Mouse (Mus musculus) forebrain, embryonic 15.5 days (tissue): ENCODE results near the gene Zmynd19. TPM values are rescaled to one million over a fixed set of nuclear protein-coding genes. Genes with fewer than 3 reads are reported as not detected.
"Not testable (repeated sequence)": the region's sequence is repeated elsewhere in the genome, so short reads cannot be mapped to it uniquely, and the experiment has no call there.

Experiments used
- ATAC-seq: fragments of 200-750 bp; cut with Nextera tagmentation; replicated peaks from 2 replicates; pipeline ENCODE4 v1.8.0; 2017; ENCODE audit warnings: mild to moderate bottlenecking, moderate TSS enrichment, moderate library complexity
- H3K27ac ChIP-seq: fragments of 300-500 bp; sonication (generic); replicated peaks from 2 replicates; pipeline ENCODE4 v1.5.1; 2015; ENCODE audit warnings: mild to moderate bottlenecking, inconsistent platforms
- H3K27me3 ChIP-seq: fragments of 300-500 bp; sonication (generic); 2 replicates; pipeline ENCODE4 v1.6.1; 2015; ENCODE audit warnings: inconsistent platforms
- H3K36me3 ChIP-seq: fragments of 300-500 bp; sonication (generic); 2 replicates; pipeline ENCODE4 v1.6.1; 2015; ENCODE audit warnings: mild to moderate bottlenecking, inconsistent platforms
- H3K4me1 ChIP-seq: fragments of 300-500 bp; sonication (generic); 2 replicates; pipeline ENCODE4 v1.6.1; 2015; ENCODE audit warnings: inconsistent platforms
- H3K4me2 ChIP-seq: fragments of 300-500 bp; sonication (generic); replicated peaks from 2 replicates; pipeline ENCODE4 v1.6.1; 2015; ENCODE audit warnings: mild to moderate bottlenecking, inconsistent platforms
- H3K4me3 ChIP-seq: fragments of 300-500 bp; sonication (generic); 2 replicates; pipeline ENCODE4 v1.5.1; 2015; ENCODE audit warnings: mild to moderate bottlenecking, inconsistent platforms
- H3K9ac ChIP-seq: fragments of 300-500 bp; sonication (generic); replicated peaks from 2 replicates; pipeline ENCODE4 v1.6.1; 2015; ENCODE audit warnings: mild to moderate bottlenecking, inconsistent platforms
- H3K9me3 ChIP-seq: fragments of 300-500 bp; sonication (generic); 2 replicates; pipeline ENCODE4 v1.6.1; 2016; ENCODE audit warnings: inconsistent platforms
- WGBS: fragments of 180-500 bp; shearing (Covaris S2); methylation state at CpG from one replicate; pipeline ENCODE4 v1.1.7; 2015; ENCODE audit warnings: mixed read lengths; 5-methylcytosine and 5-hydroxymethylcytosine counted together
- polyA plus RNA-seq: library from polyadenylated mRNA; unstranded; fragments of >200 nt; fragmentation: Nextera tagmentation; extraction: Ambion mirVana; gene quantifications from 2 replicates; pipeline ENCODE4 v1.2.1, GENCODE M21; 2015

Gene Zmynd19
- polyA plus RNA-seq, 1 experiment from 2014 or later, result 22.6 TPM

- H3K27me3 ChIP-seq, result no peaks in the 10 kb centered on the region
- no peaks in the 10 kb centered on the region for H3K9me3 ChIP-seq
- no peak overlapping the region for H3K27ac ChIP-seq
- H3K4me2 ChIP-seq, result no peak overlapping the region
- no peak overlapping the region for H3K9ac ChIP-seq
- peaks cover 18% of the 10 kb centered on the region for H3K4me1 ChIP-seq
- no peak overlapping the region for H3K4me3 ChIP-seq
- peaks cover 57% of the 10 kb centered on the region for H3K36me3 ChIP-seq
- 91% methylated on average over 4 of the region's 4 CpGs for WGBS
- no peak for ATAC-seq
Observed at GRCm38 (mm10) chr2:24952537-24953055, 3.0 kb downstream of the Zmynd19 start.

- no peaks in the 10 kb centered on the region for H3K27me3 ChIP-seq
- ATAC-seq, result no peak
- no peak overlapping the region for H3K4me3 ChIP-seq
- H3K9ac ChIP-seq, result no peak overlapping the region
- H3K4me1 ChIP-seq, result peaks cover 12% of the 10 kb centered on the region
- no peak overlapping the region for H3K4me2 ChIP-seq
- H3K27ac ChIP-seq, result no peak overlapping the region
- 35% methylated on average over 3 of the region's 3 CpGs for WGBS
- peaks cover 60% of the 10 kb centered on the region for H3K36me3 ChIP-seq
- no peaks in the 10 kb centered on the region for H3K9me3 ChIP-seq
Observed at GRCm38 (mm10) chr2:24960910-24961309, 11.3 kb downstream of the Zmynd19 start.

DNA sequence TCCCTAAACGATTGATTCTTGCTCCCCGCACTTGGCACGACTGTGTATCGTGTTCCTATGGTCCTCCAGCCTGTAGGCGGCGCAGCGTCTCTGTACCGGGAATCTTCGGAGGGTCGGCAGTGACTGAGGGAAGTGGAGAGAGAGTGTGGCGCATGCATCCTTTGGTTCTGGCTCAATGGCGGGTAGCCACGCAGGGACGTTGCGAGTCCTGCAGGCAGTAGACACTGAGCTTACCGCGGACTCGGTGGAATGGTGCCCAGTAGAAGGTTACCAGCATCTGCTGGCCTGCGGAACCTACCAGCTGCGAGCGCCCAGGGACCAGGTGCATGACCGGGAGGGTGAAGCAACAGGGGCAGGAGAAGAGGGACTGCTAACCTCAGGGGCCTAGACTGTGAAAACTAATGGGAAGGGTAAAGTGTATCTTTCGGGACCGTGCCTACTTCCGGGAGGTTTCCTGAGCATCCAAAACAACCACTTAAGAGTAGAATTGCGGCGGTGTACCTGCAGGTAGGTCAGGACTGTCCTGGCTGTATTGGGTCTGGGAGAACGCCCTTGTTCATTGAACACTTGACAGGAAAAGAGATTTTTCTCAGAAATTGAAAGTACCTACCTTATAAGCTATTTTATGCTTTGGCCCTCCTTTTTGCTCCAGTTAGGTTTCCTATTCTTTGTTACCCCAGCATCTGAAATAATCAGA, 12.9 kb downstream of the Zmynd19 start, which contains the start of gene Dph7:
Gene Dph7 (plus strand): TSS at position 97 of the 697 bp plus-strand sequence.
- H3K4me3 ChIP-seq, result peak within 1 kb of the TSS; percentile 89
- peak within 1 kb of the TSS; percentile 66 for H3K4me2 ChIP-seq
- peak; percentile 91 for ATAC-seq
- H3K9ac ChIP-seq, result peak within 1 kb of the TSS; percentile 91
- peak within 1 kb of the TSS; percentile 70 for H3K27ac ChIP-seq
- WGBS, result under 1% methylated on average over 28 of the region's 28 CpGs
- H3K27me3 ChIP-seq, result no peaks in the 10 kb centered on the region
- H3K4me1 ChIP-seq, result peaks cover 12% of the 10 kb centered on the region
- peaks cover 51% of the 10 kb centered on the region for H3K36me3 ChIP-seq
- no peaks in the 10 kb centered on the region for H3K9me3 ChIP-seq

DNA sequence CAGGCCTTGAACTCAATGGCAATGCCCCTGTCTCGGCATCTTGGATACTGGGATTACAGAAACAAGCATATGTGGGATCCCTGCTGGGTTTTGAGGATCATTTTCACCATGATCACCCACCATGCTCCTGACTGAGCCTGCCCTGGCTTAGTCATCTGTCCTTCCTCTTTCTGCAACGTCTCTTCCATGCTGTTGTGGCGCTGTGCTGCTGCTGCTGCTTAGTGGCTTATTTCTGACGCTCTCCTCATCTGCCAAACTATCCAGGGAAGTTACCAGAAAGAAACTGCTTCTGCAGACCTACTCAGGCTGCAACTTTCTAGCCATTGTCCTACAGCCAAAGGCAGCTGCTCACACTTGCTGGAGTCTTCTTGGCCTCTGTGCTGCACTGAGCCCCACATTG, 20.8 kb downstream of the Zmynd19 start:
- Histone ChIP-seq H3K9ac (no peak overlapping the region), H3K9me3 (no peaks in the 10 kb centered on the region), H3K4me2 (no peak overlapping the region), H3K4me1 (peaks cover 16% of the 10 kb centered on the region), H3K36me3 (peaks cover 63% of the 10 kb centered on the region), H3K27me3 (no peaks in the 10 kb centered on the region), H3K4me3 (no peak overlapping the region), H3K27ac (no peak overlapping the region)
- ATAC-seq, result no peak
- 85% methylated on average over 4 of the region's 4 CpGs for WGBS

GRCm38 (mm10) chr2:24974452-24974851, 24.9 kb downstream of the Zmynd19 start:
- WGBS, result under 1% methylated on average over 17 of the region's 17 CpGs
- peak overlapping the region; percentile 81 for H3K4me3 ChIP-seq
- peaks cover 24% of the 10 kb centered on the region for H3K4me1 ChIP-seq
- 0 out of 2 replicates have a peak, but pooled peaks have one; percentile 0 for ATAC-seq
- H3K27me3 ChIP-seq, H3K9me3 ChIP-seq: not testable (repeated sequence)
- H3K4me2 ChIP-seq, result peak overlapping the region; percentile 99
- H3K27ac ChIP-seq, result peak overlapping the region; percentile 95
- peaks cover 36% of the 10 kb centered on the region for H3K36me3 ChIP-seq
- H3K9ac ChIP-seq, result peak overlapping the region; percentile 77

DNA sequence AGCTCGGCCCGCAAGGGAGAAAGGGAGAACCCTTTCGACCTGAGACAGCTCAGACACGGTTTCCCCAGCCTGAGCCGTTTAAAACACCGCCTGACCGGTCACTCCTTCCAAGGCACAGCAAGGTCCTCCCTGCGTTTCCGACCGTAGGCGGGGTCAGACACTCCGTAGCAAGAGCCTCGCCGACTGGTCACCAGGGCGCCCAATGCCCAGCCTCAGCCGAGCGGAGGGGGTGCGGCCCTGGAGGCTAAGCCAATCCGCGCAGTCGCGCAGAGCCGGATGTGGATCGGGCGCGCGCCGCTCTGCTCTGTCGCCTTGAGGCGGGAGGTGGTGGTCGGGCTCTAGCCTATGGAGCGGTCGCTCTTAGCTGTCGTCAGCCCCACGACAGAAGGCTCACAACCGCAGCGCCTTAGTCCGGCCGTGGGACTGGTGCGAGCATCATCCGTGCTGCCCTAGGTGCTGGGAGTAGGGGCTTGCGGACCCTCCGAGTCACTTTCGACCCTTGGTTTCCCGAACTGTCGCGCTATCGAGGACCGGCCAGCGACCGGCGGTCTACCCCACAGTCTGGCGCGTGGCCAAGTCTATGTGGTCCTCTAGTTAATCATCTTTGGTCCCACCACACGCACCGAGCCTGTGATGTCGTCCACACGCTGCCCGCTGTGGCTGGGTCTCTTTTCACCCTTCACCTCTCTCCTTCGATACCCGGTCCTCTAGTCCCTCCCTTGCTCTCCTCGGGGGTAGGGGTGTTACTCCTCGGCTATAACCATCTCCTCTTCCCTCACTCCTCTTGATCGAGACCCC, 25.5 kb downstream of the Zmynd19 start, which contains the start of gene Mrpl41:
Gene Mrpl41 (minus strand): TSS at position 193 of the 798 bp plus-strand sequence.
- H3K36me3 ChIP-seq, result peaks cover 30% of the 10 kb centered on the region
- ATAC-seq, result peak; percentile 100
- under 1% methylated on average over 64 of the region's 64 CpGs for WGBS
- H3K27ac ChIP-seq, result peak within 1 kb of the TSS; percentile 95
- peaks cover 24% of the 10 kb centered on the region for H3K4me1 ChIP-seq
- peak within 1 kb of the TSS; percentile 81 for H3K4me3 ChIP-seq
- peak within 1 kb of the TSS; percentile 82 for H3K9ac ChIP-seq
- peak within 1 kb of the TSS; percentile 99 for H3K4me2 ChIP-seq
- no peaks in the 10 kb centered on the region for H3K27me3 ChIP-seq
- H3K9me3 ChIP-seq, result no peaks in the 10 kb centered on the region

DNA sequence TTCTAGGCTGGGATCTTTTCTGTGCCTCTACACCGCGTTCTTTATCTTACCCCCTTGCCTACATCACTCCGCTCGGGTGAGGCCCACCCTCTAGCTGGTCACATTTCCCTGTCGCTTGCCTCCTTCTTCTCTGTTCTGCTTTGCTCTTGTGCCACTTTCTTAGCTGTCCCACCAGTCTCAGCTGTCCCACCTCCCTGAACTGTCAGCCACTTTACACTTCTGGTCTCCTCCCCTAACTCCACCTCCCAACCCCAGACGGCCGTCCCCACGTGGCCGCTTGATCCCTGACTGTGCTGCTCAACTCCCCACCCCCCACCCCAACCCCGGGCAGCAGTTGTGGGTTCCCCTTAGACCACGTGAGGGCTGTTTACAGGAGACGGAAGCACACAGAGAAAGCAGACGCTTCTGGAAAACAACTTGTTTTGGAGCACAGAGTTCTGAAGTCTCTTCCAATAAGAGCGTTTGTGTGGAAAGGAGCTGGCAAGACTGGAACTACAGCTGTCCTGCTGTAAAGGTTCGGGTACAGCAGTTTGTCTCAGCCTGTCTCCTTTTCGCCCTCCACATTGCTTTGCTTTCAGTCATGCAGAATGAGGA, 26.2 kb downstream of the Zmynd19 start, which contains the start of gene Pnpla7:
Gene Pnpla7 (plus strand): TSS at position 330 of the 594 bp plus-strand sequence.
- Histone ChIP-seq H3K9ac (peak within 1 kb of the TSS; percentile 82), H3K4me3 (peak within 1 kb of the TSS; percentile 81), H3K9me3 (no peaks in the 10 kb centered on the region), H3K27ac (peak within 1 kb of the TSS; percentile 95), H3K27me3 (no peaks in the 10 kb centered on the region), H3K36me3 (peaks cover 24% of the 10 kb centered on the region), H3K4me1 (peaks cover 24% of the 10 kb centered on the region), H3K4me2 (peak within 1 kb of the TSS; percentile 99)
- 1% methylated on average over 16 of the region's 16 CpGs for WGBS
- ATAC-seq, result no peak; the same call in 1 of the 2 replicates

DNA sequence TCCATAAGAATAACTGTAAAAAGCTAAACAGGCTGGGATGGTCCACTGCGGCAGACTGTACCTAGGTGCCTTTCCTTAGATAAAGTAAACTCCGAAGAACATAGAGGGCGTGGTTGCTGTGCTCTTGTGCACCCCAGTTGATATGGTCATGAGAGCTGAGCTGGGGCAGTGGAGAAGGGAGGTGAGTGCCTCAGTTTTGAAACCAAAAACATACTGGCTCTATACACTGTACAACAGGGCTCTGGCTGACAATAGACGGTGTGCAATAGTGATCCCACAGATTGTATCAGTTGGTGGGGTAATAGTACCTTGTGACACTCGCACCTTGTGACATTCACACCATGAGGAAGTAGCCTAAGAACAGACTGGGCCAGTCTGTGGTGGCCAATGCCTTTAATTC, 27.4 kb downstream of the Zmynd19 start:
- Histone ChIP-seq H3K9me3 (no peaks in the 10 kb centered on the region), H3K27me3 (no peaks in the 10 kb centered on the region), H3K9ac (no peak overlapping the region), H3K36me3 (peaks cover 13% of the 10 kb centered on the region), H3K4me2 (no peak overlapping the region), H3K27ac (no peak overlapping the region), H3K4me1 (peaks cover 24% of the 10 kb centered on the region), H3K4me3 (no peak overlapping the region)
- WGBS, result 90% methylated on average over 5 of the region's 5 CpGs
- ATAC-seq, result no peak

DNA sequence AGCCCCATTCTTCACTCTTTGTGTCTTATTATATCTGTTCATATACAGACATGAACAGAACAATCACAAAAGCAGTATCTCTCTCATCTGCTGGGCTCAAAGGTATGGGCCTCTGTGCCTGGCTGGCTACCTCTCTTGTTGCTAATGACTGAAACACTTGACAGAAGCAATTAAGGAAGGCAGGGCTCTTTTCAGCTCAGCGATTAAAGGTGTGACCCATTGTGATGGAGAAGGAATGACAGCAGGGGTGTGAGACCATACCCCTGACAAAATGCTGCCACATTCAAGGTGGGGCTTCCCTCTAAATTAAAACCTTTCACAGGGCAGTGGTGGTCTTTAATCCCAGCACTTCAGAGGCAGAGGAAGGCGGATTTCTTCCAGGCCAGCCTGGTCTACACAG, 38.2 kb downstream of the Zmynd19 start:
- Histone ChIP-seq H3K27ac (no peak overlapping the region), H3K9me3 (no peaks in the 10 kb centered on the region), H3K4me2 (no peak overlapping the region), H3K27me3 (no peaks in the 10 kb centered on the region), H3K9ac (no peak overlapping the region), H3K4me1 (no peaks in the 10 kb centered on the region), H3K4me3 (no peak overlapping the region), H3K36me3 (no peaks in the 10 kb centered on the region)
- 62% methylated on average over 2 of the region's 2 CpGs for WGBS
- no peak for ATAC-seq

- 94% methylated on average over 6 of the region's 6 CpGs for WGBS
- H3K4me2 ChIP-seq, result no peak overlapping the region
- no peak overlapping the region for H3K27ac ChIP-seq
- ATAC-seq, result no peak
- no peaks in the 10 kb centered on the region for H3K27me3 ChIP-seq
- no peaks in the 10 kb centered on the region for H3K4me1 ChIP-seq
- H3K4me3 ChIP-seq, result no peak overlapping the region
- no peaks in the 10 kb centered on the region for H3K9me3 ChIP-seq
- H3K9ac ChIP-seq, result no peak overlapping the region
- no peaks in the 10 kb centered on the region for H3K36me3 ChIP-seq
Observed at GRCm38 (mm10) chr2:24995332-24995731, 45.7 kb downstream of the Zmynd19 start.

DNA sequence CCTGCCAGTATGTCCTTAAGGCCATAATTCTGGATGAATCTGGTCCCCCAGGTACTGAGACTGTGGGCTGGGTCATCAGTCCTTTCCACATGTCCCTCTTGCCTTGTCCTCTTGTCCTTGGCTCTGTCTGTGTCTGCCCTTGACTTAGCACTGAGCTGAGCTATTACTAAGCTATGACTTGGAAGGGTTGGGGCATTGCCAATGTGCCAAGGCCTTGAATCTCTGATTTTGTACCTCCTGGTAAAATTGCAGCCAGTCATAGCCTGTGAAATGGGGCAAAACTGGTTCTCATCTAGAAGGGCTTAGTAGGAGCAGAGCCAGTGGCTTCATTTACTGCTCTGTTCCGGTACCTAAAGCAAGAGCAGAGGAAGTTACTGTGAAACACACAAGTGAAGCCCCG, 46.9 kb downstream of the Zmynd19 start:
- no peak overlapping the region for H3K27ac ChIP-seq
- H3K4me1 ChIP-seq, result no peaks in the 10 kb centered on the region
- H3K27me3 ChIP-seq, result no peaks in the 10 kb centered on the region
- H3K36me3 ChIP-seq, result no peaks in the 10 kb centered on the region
- no peaks in the 10 kb centered on the region for H3K9me3 ChIP-seq
- H3K4me2 ChIP-seq, result no peak overlapping the region
- no peak overlapping the region for H3K9ac ChIP-seq
- WGBS, result 93% methylated on average over 2 of the region's 2 CpGs
- ATAC-seq, result no peak
- no peak overlapping the region for H3K4me3 ChIP-seq
